Comparison of ENCODE assay signal across 11 mouse cellular contexts in the genomic region with DNA sequence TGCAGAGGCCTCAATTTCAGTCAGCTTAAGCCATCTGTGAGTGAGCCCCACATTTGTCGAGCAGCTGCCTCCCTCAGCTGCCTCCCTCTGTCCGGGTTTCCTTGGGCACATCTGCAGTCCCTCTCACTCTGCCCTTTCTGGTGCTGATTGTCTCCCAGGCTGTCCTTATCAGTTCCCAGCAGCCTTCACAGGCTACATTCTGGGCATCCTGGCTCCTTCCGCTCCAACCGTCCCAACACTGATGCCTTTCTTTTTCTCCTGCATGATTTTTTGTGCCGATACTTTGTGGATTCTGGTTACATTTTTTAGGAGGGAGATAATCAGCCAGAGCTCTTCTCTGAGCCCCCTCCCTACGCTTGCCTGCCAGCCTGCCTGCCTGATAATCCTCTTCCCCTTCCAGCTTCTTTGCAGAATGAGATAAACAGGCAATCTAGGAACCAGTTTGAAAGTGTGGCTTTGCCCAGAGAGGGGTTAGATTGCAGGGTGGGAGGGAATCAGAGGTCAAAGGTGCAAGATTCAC. TPM values are rescaled to one million over a fixed set of nuclear protein-coding genes. Genes with fewer than 3 reads are reported as not detected.
A peak's percentile ranks its signal among the peaks of the same experiment; 100 is the strongest.
DNase-seq lines count a peak whose midpoint lies in the region; ATAC-seq and TF ChIP-seq lines count a peak whose summit lies in the region.
"Had no signal": no experiment of that assay in that cellular context is flagged by ENCODE, and none has a peak within 500 bp of the region (broad histone marks: within the 10 kb centered on the region; RNA-seq: fewer than 3 reads in every experiment).

No protein-coding gene starts in this region.

- H3K36me3 ChIP-seq in megakaryocyte, embryonic 14.5 days (replicated peaks; ENCODE audit: low read length), result peaks cover 35% of the 10 kb centered on the region
- peaks cover 44% of the 10 kb centered on the region for H3K36me3 ChIP-seq in embryonic facial prominence, embryonic 10.5 days (replicated peaks)
- H3K36me3 ChIP-seq in hindbrain, embryonic 13.5 days, result no peaks in the 10 kb centered on the region
- H3K36me3 ChIP-seq in midbrain, embryonic 16.5 days (ENCODE audit: control insufficient read depth, insufficient read depth, low read length), result no peaks in the 10 kb centered on the region
- no peaks in the 10 kb centered on the region for H3K36me3 ChIP-seq in lung, postnatal 0 days (ENCODE audit: insufficient read depth, low read length)

- peak overlapping the region; percentile 62 for H3K4me3 ChIP-seq in megakaryocyte, embryonic 14.5 days (replicated peaks)
- H3K4me3 ChIP-seq in embryonic facial prominence, embryonic 10.5 days, result no peak overlapping the region
- no peak overlapping the region for H3K4me3 ChIP-seq in hindbrain, embryonic 13.5 days
- H3K4me3 ChIP-seq in midbrain, embryonic 16.5 days (ENCODE audit: low read depth, low read length), result no peak overlapping the region
- H3K4me3 ChIP-seq in lung, postnatal 0 days (ENCODE audit: low read depth, low read length), result no peak overlapping the region
- H3K4me3 ChIP-seq: gastrocnemius, adult 2 months had no signal

- no peak overlapping the region for H3K4me2 ChIP-seq in hindbrain, embryonic 13.5 days
- H3K4me2 ChIP-seq in midbrain, embryonic 16.5 days (ENCODE audit: low read length), result no peak overlapping the region
- H3K4me2 ChIP-seq in lung, postnatal 0 days (replicated peaks; ENCODE audit: low read depth, low read length), result no peak overlapping the region

- ATAC-seq in megakaryocyte, adult 5-6 weeks (ENCODE audit: poor library complexity, severe bottlenecking), result no peak
- no peak for ATAC-seq in hindbrain, embryonic 13.5 days (ENCODE audit: low FRiP score)
- no peak for ATAC-seq in midbrain, embryonic 16.5 days
- no peak for ATAC-seq in lung, postnatal 0 days
- no peak for ATAC-seq in monocyte, adult 5-6 weeks (replicated peaks; ENCODE audit: insufficient number of reproducible peaks, low FRiP score, low TSS enrichment, poor library complexity, severe bottlenecking)

- no peak for DNase-seq in embryonic facial prominence, embryonic 10.5 days (ENCODE audit: low spot score)
- DNase-seq in left cerebral cortex, adult 18-20 months (ENCODE audit: low spot score in 2 of 2), result no peak
- DNase-seq in lung, postnatal 0 days (ENCODE audit: low spot score), result no peak
- DNase-seq: adrenal gland, postnatal 25 days; gastrocnemius, adult 2 months; kidney, adult 8-10 months had no signal

- no peak for TF ChIP-seq EP300 in lung, postnatal 0 days (IDR thresholded peaks at IDR 0.05)

- peak overlapping the region; percentile 43 for H3K9ac ChIP-seq in hindbrain, embryonic 13.5 days
- H3K9ac ChIP-seq in midbrain, embryonic 16.5 days (ENCODE audit: low read depth, low read length), result no peak overlapping the region
- no peak overlapping the region for H3K9ac ChIP-seq in lung, postnatal 0 days (replicated peaks; ENCODE audit: low read depth)

- peaks cover 33% of the 10 kb centered on the region for H3K4me1 ChIP-seq in megakaryocyte, embryonic 14.5 days
- peaks cover 18% of the 10 kb centered on the region for H3K4me1 ChIP-seq in embryonic facial prominence, embryonic 10.5 days
- H3K4me1 ChIP-seq in hindbrain, embryonic 13.5 days (replicated peaks), result peaks cover 8% of the 10 kb centered on the region
- H3K4me1 ChIP-seq in midbrain, embryonic 16.5 days (ENCODE audit: control insufficient read depth, insufficient read depth, low read length), result 0 out of 2 replicates have a peak, but pooled peaks cover 2% of the 10 kb centered on the region
- no peaks in the 10 kb centered on the region for H3K4me1 ChIP-seq in lung, postnatal 0 days (ENCODE audit: insufficient read depth, low read depth, low read length)

- H3K27me3 ChIP-seq in megakaryocyte, embryonic 14.5 days (replicated peaks), result peaks cover 15% of the 10 kb centered on the region
- no peaks in the 10 kb centered on the region for H3K27me3 ChIP-seq in embryonic facial prominence, embryonic 10.5 days (replicated peaks; ENCODE audit: low read depth, poor library complexity, severe bottlenecking)
- no peaks in the 10 kb centered on the region for H3K27me3 ChIP-seq in hindbrain, embryonic 13.5 days
- H3K27me3 ChIP-seq in midbrain, embryonic 16.5 days (ENCODE audit: control insufficient read depth, insufficient read depth, low read depth, low read length), result no peaks in the 10 kb centered on the region
- no peaks in the 10 kb centered on the region for H3K27me3 ChIP-seq in lung, postnatal 0 days (replicated peaks; ENCODE audit: insufficient read depth, low read length)

- WGBS in embryonic facial prominence, embryonic 10.5 days, result 62% methylated on average over 6 of the region's 6 CpGs
- 47% methylated on average over 6 of the region's 6 CpGs for WGBS in hindbrain, embryonic 13.5 days
- WGBS in midbrain, embryonic 16.5 days, result 32% methylated on average over 6 of the region's 6 CpGs
- WGBS in lung, postnatal 0 days, result 40% methylated on average over 6 of the region's 6 CpGs

- TF ChIP-seq CTCF in lung, postnatal 0 days (IDR thresholded peaks at IDR 0.05), result no peak

- H3K27ac ChIP-seq in embryonic facial prominence, embryonic 10.5 days (replicated peaks), result peak overlapping the region; percentile 1; the same call in 1 of the 2 replicates
- H3K27ac ChIP-seq in hindbrain, embryonic 13.5 days, result peak overlapping the region; percentile 60
- peak overlapping the region; percentile 65 for H3K27ac ChIP-seq in midbrain, embryonic 16.5 days (ENCODE audit: low read length)
- H3K27ac ChIP-seq in lung, postnatal 0 days (ENCODE audit: low read length), result no peak overlapping the region
- H3K27ac ChIP-seq: gastrocnemius, adult 2 months had no signal

- H3K9me3 ChIP-seq in megakaryocyte, embryonic 14.5 days, result no peaks in the 10 kb centered on the region
- H3K9me3 ChIP-seq in embryonic facial prominence, embryonic 10.5 days, result no peaks in the 10 kb centered on the region
- no peaks in the 10 kb centered on the region for H3K9me3 ChIP-seq in hindbrain, embryonic 13.5 days
- no peaks in the 10 kb centered on the region for H3K9me3 ChIP-seq in midbrain, embryonic 16.5 days (replicated peaks; ENCODE audit: control insufficient read depth, low read length, poor library complexity, severe bottlenecking)
- H3K9me3 ChIP-seq in lung, postnatal 0 days (ENCODE audit: low read length), result no peaks in the 10 kb centered on the region

RNA-seq across cellular contexts. Expression of a gene that starts 19.5 kb away (rescaled TPM):
- polyA plus RNA-seq in megakaryocyte, embryonic 14.5 days (2012; ENCODE audit: insufficient read depth, low replicate concordance), result 47.7 and 94.2 TPM in 2 replicates
- total RNA-seq in megakaryocyte, adult 5-6 weeks (2015), result 7.3 and 10.8 TPM in 2 replicates
- 3.4 and 5.2 TPM in 2 replicates for total RNA-seq in megakaryocyte, adult 5-6 weeks (2017)
- polyA plus RNA-seq in embryonic facial prominence, embryonic 10.5 days (2016; fragmentation: Nextera tagmentation; extraction: Ambion mirVana), result 21.3 and 29.6 TPM in 2 replicates
- polyA plus RNA-seq in hindbrain, embryonic 13.5 days (2015; fragmentation: Nextera tagmentation; extraction: Ambion mirVana), result 92.1 and 96.6 TPM in 2 replicates
- polyA plus RNA-seq in midbrain, embryonic 16.5 days (2015; fragmentation: Nextera tagmentation; extraction: Ambion mirVana), result 134 and 145 TPM in 2 replicates
- 10 to 100 TPM; 37.9 to 44.5 TPM for total RNA-seq in left cerebral cortex, adult 18-20 months (2021)
- 76.4 and 88.1 TPM in 2 replicates for polyA plus RNA-seq in lung, postnatal 0 days (2015; fragmentation: Nextera tagmentation; extraction: Ambion mirVana)
- 13.9 to 14.1 TPM (median 13.9 TPM) in 3 replicates for total RNA-seq in monocyte, adult 5-6 weeks (2017)

RNA-seq across cellular contexts. Expression of a gene that starts 20.8 kb away (rescaled TPM):
- polyA plus RNA-seq in megakaryocyte, embryonic 14.5 days (2012; ENCODE audit: insufficient read depth, low replicate concordance), result 2.6 and 2.9 TPM in 2 replicates
- total RNA-seq in megakaryocyte, adult 5-6 weeks (2015), result 0.13 and 0.16 TPM in 2 replicates
- total RNA-seq in megakaryocyte, adult 5-6 weeks (2017), result 0.20 TPM in 1 of 2 replicates, not detected in the other
- polyA plus RNA-seq in embryonic facial prominence, embryonic 10.5 days (2016; fragmentation: Nextera tagmentation; extraction: Ambion mirVana), result 16.5 and 31.6 TPM in 2 replicates
- polyA plus RNA-seq in hindbrain, embryonic 13.5 days (2015; fragmentation: Nextera tagmentation; extraction: Ambion mirVana), result 108 and 111 TPM in 2 replicates
- 67.7 and 76.5 TPM in 2 replicates for polyA plus RNA-seq in midbrain, embryonic 16.5 days (2015; fragmentation: Nextera tagmentation; extraction: Ambion mirVana)
- 100 to 1,000 TPM; 158 to 161 TPM for total RNA-seq in left cerebral cortex, adult 18-20 months (2021)
- polyA plus RNA-seq in lung, postnatal 0 days (2015; fragmentation: Nextera tagmentation; extraction: Ambion mirVana), result 7.5 and 9.4 TPM in 2 replicates
- not detected in 3 replicates for total RNA-seq in monocyte, adult 5-6 weeks (2017)

RNA-seq across cellular contexts. Expression of a gene that starts 37.4 kb away (rescaled TPM):
- 5.7 and 15.6 TPM in 2 replicates for polyA plus RNA-seq in megakaryocyte, embryonic 14.5 days (2012; ENCODE audit: insufficient read depth, low replicate concordance)
- 60.6 and 62.4 TPM in 2 replicates for total RNA-seq in megakaryocyte, adult 5-6 weeks (2015)
- total RNA-seq in megakaryocyte, adult 5-6 weeks (2017), result 47.3 and 56.5 TPM in 2 replicates
- 2.1 and 3.1 TPM in 2 replicates for polyA plus RNA-seq in embryonic facial prominence, embryonic 10.5 days (2016; fragmentation: Nextera tagmentation; extraction: Ambion mirVana)
- polyA plus RNA-seq in hindbrain, embryonic 13.5 days (2015; fragmentation: Nextera tagmentation; extraction: Ambion mirVana), result 3.7 and 4.0 TPM in 2 replicates
- polyA plus RNA-seq in midbrain, embryonic 16.5 days (2015; fragmentation: Nextera tagmentation; extraction: Ambion mirVana), result 2.5 and 3.1 TPM in 2 replicates
- total RNA-seq in left cerebral cortex, adult 18-20 months (2021), result 1 to 10 TPM; 2.6 to 3.2 TPM
- 48.1 and 50.6 TPM in 2 replicates for polyA plus RNA-seq in lung, postnatal 0 days (2015; fragmentation: Nextera tagmentation; extraction: Ambion mirVana)
- total RNA-seq in monocyte, adult 5-6 weeks (2017), result 65.6 to 68.1 TPM (median 67.1 TPM) in 3 replicates

RNA-seq across cellular contexts. Expression of a gene that starts 43.5 kb away (rescaled TPM):
- polyA plus RNA-seq in megakaryocyte, embryonic 14.5 days (2012; ENCODE audit: insufficient read depth, low replicate concordance), result 250 and 697 TPM in 2 replicates
- total RNA-seq in megakaryocyte, adult 5-6 weeks (2015), result 334 and 336 TPM in 2 replicates
- 2,102 and 2,594 TPM in 2 replicates for total RNA-seq in megakaryocyte, adult 5-6 weeks (2017)
- 469 and 481 TPM in 2 replicates for polyA plus RNA-seq in embryonic facial prominence, embryonic 10.5 days (2016; fragmentation: Nextera tagmentation; extraction: Ambion mirVana)
- 301 and 310 TPM in 2 replicates for polyA plus RNA-seq in hindbrain, embryonic 13.5 days (2015; fragmentation: Nextera tagmentation; extraction: Ambion mirVana)
- polyA plus RNA-seq in midbrain, embryonic 16.5 days (2015; fragmentation: Nextera tagmentation; extraction: Ambion mirVana), result 185 and 220 TPM in 2 replicates
- 10 to 100 TPM; 51.0 to 52.1 TPM for total RNA-seq in left cerebral cortex, adult 18-20 months (2021)
- polyA plus RNA-seq in lung, postnatal 0 days (2015; fragmentation: Nextera tagmentation; extraction: Ambion mirVana), result 221 and 251 TPM in 2 replicates
- total RNA-seq in monocyte, adult 5-6 weeks (2017), result 465 to 1,168 TPM (median 1,010 TPM) in 3 replicates
